Mouse (Mus musculus): ENCODE measurements at regions not wholly inside any gene's neighbourhood (a gene's known extent, or its start where the extent isn't known, plus 50 kb on each side); places are given as distances from the start of the nearest gene placed in this dataset.

DNA sequence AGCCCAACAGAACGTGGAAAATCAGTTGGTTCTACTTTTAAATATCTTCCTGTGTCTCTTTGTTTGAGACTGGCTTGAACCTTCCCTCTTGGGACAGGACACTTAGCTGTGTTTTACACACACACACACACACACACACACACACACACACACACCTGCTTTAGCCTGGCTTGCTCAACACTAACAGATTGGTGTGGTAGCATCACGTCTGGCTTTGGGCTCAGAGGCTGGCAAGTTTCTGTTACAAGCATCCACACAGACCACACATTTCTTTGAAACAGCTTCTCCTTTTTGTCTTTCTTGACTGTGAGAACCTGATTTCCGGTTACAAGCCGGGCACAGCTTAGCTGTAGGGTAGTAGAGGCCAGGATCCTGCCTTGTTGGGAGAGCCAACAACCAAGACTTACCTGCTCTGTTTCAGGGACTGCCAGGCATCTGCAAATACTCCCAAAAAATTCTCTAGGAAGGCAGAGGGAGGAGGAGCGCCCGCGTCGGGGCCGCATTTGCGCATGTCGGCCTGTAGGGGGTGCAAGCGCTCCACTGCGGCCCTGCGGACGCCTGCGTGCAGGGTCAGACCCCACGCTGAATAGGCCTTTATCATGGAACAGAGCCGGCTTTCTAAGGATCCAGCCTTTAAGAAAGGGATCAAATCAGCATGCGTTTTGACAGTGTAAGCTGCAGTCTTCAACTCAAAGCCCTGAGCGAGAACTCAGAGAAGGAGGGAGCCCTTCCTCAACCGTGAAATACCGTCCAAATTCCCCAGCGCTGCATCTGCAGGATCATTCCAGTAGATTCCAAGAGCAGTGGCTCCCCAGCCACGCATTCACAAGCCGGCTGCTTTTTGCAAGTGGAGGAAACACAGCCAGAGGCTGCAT lies 505.2 kb downstream of the Irx1 start:
- H3K9ac ChIP-seq = 0 out of 2 replicates have a peak overlapping the region, but pooled peaks have one; percentile 23
- WGBS = 3% methylated on average over 25 of the region's 25 CpGs
- no peak overlapping the region for H3K27ac ChIP-seq

DNA sequence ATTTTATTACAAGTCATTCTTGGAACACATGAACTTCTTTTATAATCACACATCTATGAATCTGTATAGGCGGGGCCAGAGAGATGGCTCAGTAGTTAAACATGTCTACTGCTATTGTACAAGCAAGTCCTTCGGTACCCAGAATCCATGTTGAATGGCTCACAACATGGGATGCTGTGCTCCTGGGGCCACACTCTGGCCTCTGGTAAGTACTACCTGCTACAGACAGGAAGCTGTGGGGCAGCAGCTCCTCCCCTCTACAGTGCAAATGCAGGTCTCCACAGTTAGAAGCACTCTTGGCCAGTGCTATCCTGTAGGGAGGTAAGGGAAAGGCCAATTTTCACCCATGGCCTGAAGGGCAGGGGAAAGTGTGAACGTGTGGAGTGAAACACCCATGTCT lies 506.0 kb downstream of the Irx1 start:
- H3K27ac ChIP-seq = no peak overlapping the region
- H3K9me3 ChIP-seq (replicated peaks) = no peaks in the 10 kb centered on the region
- no peak overlapping the region for H3K4me2 ChIP-seq
- H3K36me3 ChIP-seq (ENCODE audit: poor library complexity, severe bottlenecking) = no peaks in the 10 kb centered on the region
- ATAC-seq = no peak
- H3K4me1 ChIP-seq = peaks cover 12% of the 10 kb centered on the region
- WGBS = 75% methylated on average over 3 of the region's 3 CpGs
- peaks cover 62% of the 10 kb centered on the region for H3K27me3 ChIP-seq
- H3K4me3 ChIP-seq = no peak overlapping the region
- no peak overlapping the region for H3K9ac ChIP-seq

More for the DNA sequence above, 505.2 kb downstream of the Irx1 start:
- Histone ChIP-seq H3K4me3 (peak overlapping the region; percentile 15), H3K4me1 (peaks cover 12% of the 10 kb centered on the region), H3K4me2 (peak overlapping the region; percentile 52), H3K27me3 (peaks cover 65% of the 10 kb centered on the region), H3K9me3 (replicated peaks) (no peaks in the 10 kb centered on the region), H3K36me3 (ENCODE audit: poor library complexity, severe bottlenecking) (no peaks in the 10 kb centered on the region)
- peak; percentile 93 for ATAC-seq

- no peak overlapping the region for H3K27ac ChIP-seq
- H3K4me2 ChIP-seq = no peak overlapping the region
- no peaks in the 10 kb centered on the region for H3K9me3 ChIP-seq (replicated peaks)
- H3K4me3 ChIP-seq = no peak overlapping the region
- peaks cover 28% of the 10 kb centered on the region for H3K27me3 ChIP-seq
- 91% methylated on average over 5 of the region's 5 CpGs for WGBS
- H3K36me3 ChIP-seq (ENCODE audit: poor library complexity, severe bottlenecking) = no peaks in the 10 kb centered on the region
- no peak overlapping the region for H3K9ac ChIP-seq
- no peaks in the 10 kb centered on the region for H3K4me1 ChIP-seq
- ATAC-seq = no peak
These were observed 511.3 kb downstream of the Irx1 start for GRCm38 (mm10) chr13:71452258-71452657.

DNA sequence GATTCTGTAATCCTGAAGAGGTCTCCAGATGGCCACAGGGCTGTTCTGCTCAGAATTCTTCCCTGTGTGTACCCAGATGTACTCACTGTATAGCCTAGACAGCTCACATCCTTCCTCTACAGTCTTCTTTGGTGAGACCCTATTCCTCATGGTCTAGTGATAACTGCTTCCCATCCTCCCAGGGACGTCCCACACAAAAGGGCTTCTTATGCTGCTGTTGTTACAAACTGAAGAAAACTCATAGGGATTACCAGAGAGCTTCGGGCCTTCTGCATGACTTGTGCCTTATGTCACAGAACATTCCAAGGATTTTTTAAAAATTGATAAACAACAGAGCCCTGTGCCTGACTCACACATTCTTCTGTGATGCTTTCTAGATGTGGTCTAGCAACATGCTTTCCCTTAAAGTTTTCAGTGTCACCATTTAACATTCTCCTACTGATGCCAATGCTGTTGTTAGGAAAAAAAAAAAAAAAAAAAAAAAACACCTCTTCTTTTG lies 525.9 kb downstream of the Irx1 start:
- 44% methylated on average over 2 of the region's 2 CpGs for WGBS
- ATAC-seq = no peak

DNA sequence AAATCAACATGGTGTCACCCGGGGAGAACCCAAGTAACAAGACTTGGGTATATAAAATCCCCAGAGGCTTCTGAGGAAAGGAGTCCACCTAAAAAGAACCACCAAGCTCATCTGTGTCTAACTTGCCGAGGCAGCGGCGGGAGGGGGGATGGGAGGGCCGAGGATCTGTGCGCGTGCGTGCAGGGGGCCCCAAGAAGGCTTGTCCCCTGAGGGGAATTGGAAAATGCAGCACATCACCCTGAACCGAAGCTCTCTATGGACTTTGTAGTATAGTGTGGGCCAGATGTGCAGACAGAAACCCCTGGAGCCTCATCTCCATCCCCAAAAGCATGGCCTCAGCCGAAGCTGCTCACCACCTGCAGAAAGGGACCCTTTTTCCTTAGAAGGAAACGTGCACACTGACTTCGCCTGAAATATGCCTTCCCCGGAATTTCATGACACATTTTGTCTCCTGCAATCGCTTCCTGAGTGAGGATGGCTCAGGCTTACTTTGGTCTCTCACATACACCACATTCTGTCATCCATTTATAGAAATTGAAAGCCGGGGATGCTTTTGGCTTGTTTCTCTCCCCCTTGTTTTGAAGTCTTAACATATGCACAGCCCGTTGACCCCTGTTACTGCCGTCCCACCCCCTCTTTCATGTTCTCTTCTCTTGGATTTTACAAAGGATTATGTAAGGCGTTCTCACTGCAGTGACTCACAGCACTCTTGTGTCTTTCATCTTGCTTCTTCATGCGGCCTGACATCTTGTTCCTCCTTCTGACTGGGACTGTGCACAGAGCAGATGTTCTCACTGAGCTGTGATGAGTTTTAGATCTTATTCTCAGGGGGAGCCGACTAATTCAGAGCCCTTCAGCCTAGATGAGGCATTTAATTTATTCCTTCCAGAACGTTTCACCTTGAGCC lies 559.6 kb downstream of the Irx1 start:
- H3K27ac ChIP-seq = no peak overlapping the region
- H3K9me3 ChIP-seq (replicated peaks) = no peaks in the 10 kb centered on the region
- no peak overlapping the region for H3K4me2 ChIP-seq
- no peaks in the 10 kb centered on the region for H3K27me3 ChIP-seq
- no peak overlapping the region for H3K9ac ChIP-seq
- no peaks in the 10 kb centered on the region for H3K4me1 ChIP-seq
- no peaks in the 10 kb centered on the region for H3K36me3 ChIP-seq (ENCODE audit: poor library complexity, severe bottlenecking)
- no peak overlapping the region for H3K4me3 ChIP-seq
- 55% methylated on average over 21 of the region's 21 CpGs for WGBS
- no peak for ATAC-seq

More for the DNA sequence above, 525.9 kb downstream of the Irx1 start:
- Histone ChIP-seq H3K27ac (no peak overlapping the region), H3K4me1 (no peaks in the 10 kb centered on the region), H3K4me3 (no peak overlapping the region), H3K36me3 (ENCODE audit: poor library complexity, severe bottlenecking) (no peaks in the 10 kb centered on the region), H3K4me2 (no peak overlapping the region), H3K27me3 (no peaks in the 10 kb centered on the region), H3K9me3 (replicated peaks) (no peaks in the 10 kb centered on the region), H3K9ac (no peak overlapping the region)

- 87% methylated on average over 10 of the region's 10 CpGs for WGBS
- no peak overlapping the region for H3K27ac ChIP-seq
- ATAC-seq = peak; percentile 33; the same call in 1 of the 2 replicates
These were observed 552.2 kb upstream of the Adamts16 start for GRCm38 (mm10) chr13:71393716-71394309.

DNA sequence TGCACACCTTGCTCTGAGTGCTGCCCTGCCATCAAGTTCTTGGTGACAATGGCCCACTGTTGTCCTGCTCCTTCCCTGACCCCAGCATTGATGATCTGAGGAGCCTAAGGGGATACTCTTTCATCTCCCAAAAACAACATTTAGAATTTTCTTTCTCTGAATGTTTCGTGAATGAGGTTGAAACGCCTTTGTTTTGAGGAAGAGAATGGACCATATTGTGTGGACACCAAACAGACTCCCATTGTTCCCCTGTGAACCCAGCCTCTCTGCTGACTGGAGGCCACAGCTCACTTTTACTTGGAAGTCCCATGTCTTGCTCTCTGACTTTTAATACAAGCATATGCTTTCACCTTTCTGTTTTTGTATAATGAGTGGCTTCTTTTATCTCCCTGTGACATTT lies 537.0 kb upstream of the Adamts16 start:
- peaks cover 10% of the 10 kb centered on the region for H3K27me3 ChIP-seq

More at GRCm38 (mm10) chr13:71393716-71394309, 552.2 kb upstream of the Adamts16 start:
- no peak overlapping the region for H3K9ac ChIP-seq
- no peaks in the 10 kb centered on the region for H3K36me3 ChIP-seq (ENCODE audit: poor library complexity, severe bottlenecking)
- no peaks in the 10 kb centered on the region for H3K27me3 ChIP-seq
- H3K4me2 ChIP-seq = no peak overlapping the region
- no peak overlapping the region for H3K4me3 ChIP-seq
- H3K9me3 ChIP-seq (replicated peaks) = no peaks in the 10 kb centered on the region
- H3K4me1 ChIP-seq = no peaks in the 10 kb centered on the region

GRCm38 (mm10) chr13:71375909-71376606 lies 534.4 kb upstream of the Adamts16 start:
- H3K36me3 ChIP-seq (ENCODE audit: poor library complexity, severe bottlenecking) = no peaks in the 10 kb centered on the region
- peaks cover 15% of the 10 kb centered on the region for H3K4me1 ChIP-seq
- H3K4me2 ChIP-seq = no peak overlapping the region
- ATAC-seq = peak; percentile 72; the same call in 1 of the 2 replicates
- H3K4me3 ChIP-seq = no peak overlapping the region
- peaks cover 11% of the 10 kb centered on the region for H3K27me3 ChIP-seq
- no peak overlapping the region for H3K27ac ChIP-seq
- no peaks in the 10 kb centered on the region for H3K9me3 ChIP-seq (replicated peaks)
- no peak overlapping the region for H3K9ac ChIP-seq
- 35% methylated on average over 9 of the region's 9 CpGs for WGBS

More for the DNA sequence above, 537.0 kb upstream of the Adamts16 start:
- no peaks in the 10 kb centered on the region for H3K36me3 ChIP-seq (ENCODE audit: poor library complexity, severe bottlenecking)
- ATAC-seq = no peak
- H3K4me2 ChIP-seq = no peak overlapping the region
- no peak overlapping the region for H3K4me3 ChIP-seq
- no peak overlapping the region for H3K9ac ChIP-seq
- peaks cover 4% of the 10 kb centered on the region for H3K4me1 ChIP-seq
- no peak overlapping the region for H3K27ac ChIP-seq
- H3K9me3 ChIP-seq (replicated peaks) = no peaks in the 10 kb centered on the region
- WGBS = 68% methylated on average over 2 of the region's 2 CpGs

- no peak overlapping the region for H3K4me3 ChIP-seq
- no peaks in the 10 kb centered on the region for H3K36me3 ChIP-seq (ENCODE audit: poor library complexity, severe bottlenecking)
- no peaks in the 10 kb centered on the region for H3K9me3 ChIP-seq (replicated peaks)
- no peak overlapping the region for H3K9ac ChIP-seq
- ATAC-seq = no peak
- peaks cover 15% of the 10 kb centered on the region for H3K4me1 ChIP-seq
- no peak overlapping the region for H3K27ac ChIP-seq
- WGBS = 31% methylated on average over 10 of the region's 10 CpGs
- peaks cover 16% of the 10 kb centered on the region; the same call in 1 of the 2 replicates for H3K27me3 ChIP-seq
- no peak overlapping the region for H3K4me2 ChIP-seq
These were observed 531.4 kb upstream of the Adamts16 start for GRCm38 (mm10) chr13:71372701-71373685.

DNA sequence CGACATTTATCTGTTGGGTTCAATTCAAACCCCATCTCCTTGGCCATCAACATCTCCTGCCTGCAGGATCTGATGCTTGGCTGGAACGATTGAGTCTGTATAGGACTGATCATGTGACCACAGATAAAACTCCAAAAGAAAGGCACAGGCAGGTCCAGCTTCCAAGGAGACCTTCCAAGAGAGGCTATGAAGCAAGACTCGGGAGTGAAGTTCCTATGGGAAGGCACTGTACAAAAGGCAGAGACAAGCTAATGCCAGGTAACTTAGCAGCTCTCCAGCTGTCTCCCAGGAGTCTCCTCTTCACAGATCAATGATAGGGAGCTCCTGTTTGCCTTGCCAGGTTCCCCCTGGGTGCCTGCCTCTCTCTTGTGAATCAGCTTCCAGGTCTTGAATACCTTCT lies 528.2 kb upstream of the Adamts16 start:
- Histone ChIP-seq H3K36me3 (ENCODE audit: poor library complexity, severe bottlenecking) (no peaks in the 10 kb centered on the region), H3K4me1 (0 out of 2 replicates have a peak, but pooled peaks cover 10% of the 10 kb centered on the region), H3K27ac (no peak overlapping the region), H3K9me3 (replicated peaks) (no peaks in the 10 kb centered on the region), H3K27me3 (peaks cover 16% of the 10 kb centered on the region; the same call in 1 of the 2 replicates), H3K9ac (no peak overlapping the region), H3K4me2 (no peak overlapping the region), H3K4me3 (no peak overlapping the region)
- ATAC-seq = no peak
- 83% methylated on average over 3 of the region's 3 CpGs for WGBS
